Mouse (Mus musculus): ENCODE data around the gene Harbi1. TPM values are rescaled to one million over a fixed set of nuclear protein-coding genes. Genes with fewer than 3 reads are reported as not detected.

Harbi1 gene
- total and polyA plus RNA-seq, 2 experiments from 2014 or later = 12.0 to 16.6 TPM

DNA sequence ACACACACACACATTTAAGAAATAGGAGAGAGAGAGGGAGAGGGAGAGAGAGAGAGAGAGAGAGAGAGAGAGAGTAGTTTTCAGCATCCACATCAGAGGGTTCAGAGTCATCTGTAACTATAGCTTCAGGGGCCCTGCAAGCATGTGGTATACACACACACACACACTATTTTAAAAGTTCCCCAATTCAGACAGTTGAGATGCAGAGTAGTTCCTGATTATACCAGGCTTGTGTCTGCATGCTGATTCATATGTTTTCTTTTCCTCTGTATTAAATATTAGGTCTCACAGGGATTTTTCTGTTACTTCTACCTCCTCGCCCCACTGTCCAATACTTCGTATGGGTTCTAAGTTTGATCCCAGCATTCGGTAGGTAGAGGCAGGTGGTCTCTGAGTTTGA is 16.4 kb downstream of the Harbi1 start:
- 85% methylated on average over 3 of the region's 3 CpGs for WGBS
- H3K9me3 ChIP-seq (ENCODE audit: low read length) = no peaks in the 10 kb centered on the region
- no peak for TF ChIP-seq CTCF (IDR thresholded peaks at IDR 0.05; ENCODE audit: low read depth)
- H3K27me3 ChIP-seq (ENCODE audit: insufficient read depth, low read length) = no peaks in the 10 kb centered on the region
- no peak overlapping the region for H3K4me3 ChIP-seq (ENCODE audit: low read length)
- H3K4me1 ChIP-seq (ENCODE audit: insufficient read depth, low read length) = no peaks in the 10 kb centered on the region
- no peak overlapping the region for H3K9ac ChIP-seq (replicated peaks; ENCODE audit: low read length)
- H3K27ac ChIP-seq = no peak overlapping the region
- ATAC-seq (no peak), DNase-seq (ENCODE audit: low spot score) (no peak)
- H3K36me3 ChIP-seq (ENCODE audit: insufficient read depth, low read length) = no peaks in the 10 kb centered on the region
- no peak overlapping the region for H3K4me2 ChIP-seq (ENCODE audit: low read depth, low read length)

GRCm38 (mm10) chr2:91729571-91729970 is 18.9 kb downstream of the Harbi1 start:
- H3K9ac ChIP-seq (replicated peaks; ENCODE audit: low read length) = peak overlapping the region; percentile 98
- no peaks in the 10 kb centered on the region for H3K9me3 ChIP-seq (ENCODE audit: low read length)
- peak overlapping the region; percentile 96; the same call in 1 of the 2 replicates for H3K27ac ChIP-seq
- no peaks in the 10 kb centered on the region for H3K27me3 ChIP-seq (ENCODE audit: insufficient read depth, low read length)
- H3K4me2 ChIP-seq (ENCODE audit: low read depth, low read length) = peak overlapping the region; percentile 68
- TF ChIP-seq CTCF (IDR thresholded peaks at IDR 0.05; ENCODE audit: low read depth) = no peak
- no peaks in the 10 kb centered on the region for H3K36me3 ChIP-seq (ENCODE audit: insufficient read depth, low read length)
- H3K4me3 ChIP-seq (ENCODE audit: low read length) = peak overlapping the region; percentile 98
- DNase-seq (ENCODE audit: low spot score) (no peak), ATAC-seq (no peak)
- 17% methylated on average over 4 of the region's 4 CpGs for WGBS
- H3K4me1 ChIP-seq (ENCODE audit: insufficient read depth, low read length) = no peaks in the 10 kb centered on the region

- Histone ChIP-seq H3K27ac (peak within 1 kb of the TSS; percentile 96), H3K9me3 (ENCODE audit: low read length) (no peaks in the 10 kb centered on the region), H3K36me3 (ENCODE audit: insufficient read depth, low read length) (no peaks in the 10 kb centered on the region), H3K4me2 (ENCODE audit: low read depth, low read length) (peak within 1 kb of the TSS; percentile 68), H3K9ac (replicated peaks; ENCODE audit: low read length) (peak within 1 kb of the TSS; percentile 98), H3K4me3 (ENCODE audit: low read length) (peak within 1 kb of the TSS; percentile 98), H3K27me3 (ENCODE audit: insufficient read depth, low read length) (no peaks in the 10 kb centered on the region), H3K4me1 (ENCODE audit: insufficient read depth, low read length) (no peaks in the 10 kb centered on the region)
- under 1% methylated on average over 66 of the region's 68 CpGs for WGBS
- ATAC-seq (peak; percentile 94), DNase-seq (ENCODE audit: low spot score) (peak; percentile 95)
- TF ChIP-seq CTCF (IDR thresholded peaks at IDR 0.05; ENCODE audit: low read depth) = peak; percentile 61
Measured at GRCm38 (mm10) chr2:91729971-91730821, 19.5 kb downstream of the Harbi1 start, which contains the start of gene Ambra1. TSS of gene Ambra1 (plus strand) at chr2:91730134.

- no peaks in the 10 kb centered on the region for H3K4me1 ChIP-seq (ENCODE audit: insufficient read depth, low read length)
- DNase-seq (ENCODE audit: low spot score) (no peak), ATAC-seq (no peak)
- H3K4me3 ChIP-seq (ENCODE audit: low read length) = no peak overlapping the region
- H3K27me3 ChIP-seq (ENCODE audit: insufficient read depth, low read length) = no peaks in the 10 kb centered on the region
- WGBS = 94% methylated on average over 5 of the region's 5 CpGs
- no peak for TF ChIP-seq CTCF (IDR thresholded peaks at IDR 0.05; ENCODE audit: low read depth)
- no peak overlapping the region for H3K27ac ChIP-seq
- H3K36me3 ChIP-seq (ENCODE audit: insufficient read depth, low read length) = no peaks in the 10 kb centered on the region
- no peak overlapping the region for H3K9ac ChIP-seq (replicated peaks; ENCODE audit: low read length)
- no peak overlapping the region for H3K4me2 ChIP-seq (ENCODE audit: low read depth, low read length)
- no peaks in the 10 kb centered on the region for H3K9me3 ChIP-seq (ENCODE audit: low read length)
Measured at GRCm38 (mm10) chr2:91735221-91735620, 24.6 kb downstream of the Harbi1 start.

GRCm38 (mm10) chr2:91739586-91739985 is 28.9 kb downstream of the Harbi1 start:
- Histone ChIP-seq H3K36me3 (ENCODE audit: insufficient read depth, low read length) (no peaks in the 10 kb centered on the region), H3K9me3 (ENCODE audit: low read length) (no peaks in the 10 kb centered on the region), H3K27ac (no peak overlapping the region), H3K27me3 (ENCODE audit: insufficient read depth, low read length) (no peaks in the 10 kb centered on the region), H3K4me1 (ENCODE audit: insufficient read depth, low read length) (no peaks in the 10 kb centered on the region), H3K4me2 (ENCODE audit: low read depth, low read length) (no peak overlapping the region), H3K9ac (replicated peaks; ENCODE audit: low read length) (no peak overlapping the region), H3K4me3 (ENCODE audit: low read length) (no peak overlapping the region)
- WGBS = 91% methylated on average over 1 of the region's 1 CpGs
- ATAC-seq (no peak), DNase-seq (ENCODE audit: low spot score) (no peak)
- TF ChIP-seq CTCF (IDR thresholded peaks at IDR 0.05; ENCODE audit: low read depth) = no peak

DNA sequence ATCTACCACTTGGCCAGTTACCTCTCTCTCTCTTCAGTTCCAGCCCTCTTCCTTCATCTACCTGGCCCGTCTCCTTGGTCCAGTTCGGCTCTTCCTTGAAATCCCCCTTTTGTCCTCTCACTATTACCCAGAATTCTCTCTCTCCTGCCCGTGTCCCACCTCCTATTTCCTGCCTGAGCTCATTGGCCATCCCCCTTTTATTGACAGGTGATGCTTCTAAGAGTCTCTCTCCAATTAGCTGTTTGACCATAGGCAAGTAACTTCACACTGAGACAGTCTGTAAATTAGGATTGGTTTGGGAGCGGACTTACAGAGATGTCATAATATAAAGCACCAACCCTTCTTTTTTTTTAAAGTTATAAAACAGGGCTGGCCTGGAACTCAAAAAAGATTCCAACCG is 34.0 kb downstream of the Harbi1 start:
- Histone ChIP-seq H3K9ac (replicated peaks; ENCODE audit: low read length) (no peak overlapping the region), H3K9me3 (ENCODE audit: low read length) (no peaks in the 10 kb centered on the region), H3K4me3 (ENCODE audit: low read length) (no peak overlapping the region), H3K4me2 (ENCODE audit: low read depth, low read length) (no peak overlapping the region), H3K27ac (no peak overlapping the region), H3K36me3 (ENCODE audit: insufficient read depth, low read length) (no peaks in the 10 kb centered on the region), H3K27me3 (ENCODE audit: insufficient read depth, low read length) (no peaks in the 10 kb centered on the region), H3K4me1 (ENCODE audit: insufficient read depth, low read length) (no peaks in the 10 kb centered on the region)
- TF ChIP-seq CTCF (IDR thresholded peaks at IDR 0.05; ENCODE audit: low read depth) = no peak
- 90% methylated on average over 5 of the region's 5 CpGs for WGBS
- ATAC-seq = no peak
- DNase-seq (ENCODE audit: low spot score) = no peak

GRCm38 (mm10) chr2:91749811-91750261 is 39.2 kb downstream of the Harbi1 start:
- Histone ChIP-seq H3K4me3 (ENCODE audit: low read length) (no peak overlapping the region), H3K36me3 (ENCODE audit: insufficient read depth, low read length) (no peaks in the 10 kb centered on the region), H3K27me3 (ENCODE audit: insufficient read depth, low read length) (no peaks in the 10 kb centered on the region), H3K4me1 (ENCODE audit: insufficient read depth, low read length) (no peaks in the 10 kb centered on the region), H3K27ac (no peak overlapping the region), H3K9ac (replicated peaks; ENCODE audit: low read length) (no peak overlapping the region), H3K4me2 (ENCODE audit: low read depth, low read length) (no peak overlapping the region), H3K9me3 (ENCODE audit: low read length) (no peaks in the 10 kb centered on the region)
- 51% methylated on average over 2 of the region's 2 CpGs for WGBS
- TF ChIP-seq CTCF (IDR thresholded peaks at IDR 0.05; ENCODE audit: low read depth) = no peak
- ATAC-seq = no peak
- no peak for DNase-seq (ENCODE audit: low spot score)

Other genes with a start within 250 kb of the Harbi1 start
- 101 and 104 TPM in 2 replicates for gene Ckap5, start 184.1 kb upstream of the Harbi1 start, total RNA-seq (2014; rRNA removed)
- 103 and 109 TPM in 2 replicates for gene Ckap5, start 184.1 kb upstream of the Harbi1 start, polyA plus RNA-seq (2015; fragmentation: Nextera tagmentation; extraction: Ambion mirVana)
- not detected in 2 replicates for gene F2, start 74.4 kb upstream of the Harbi1 start, total RNA-seq (2014; rRNA removed)
- 0.14 TPM in 1 of 2 replicates, not detected in the other for gene F2, start 74.4 kb upstream of the Harbi1 start, polyA plus RNA-seq (2015; fragmentation: Nextera tagmentation; extraction: Ambion mirVana)
- 25.7 and 27.8 TPM in 2 replicates for gene Zfp408, start 61.1 kb upstream of the Harbi1 start, total RNA-seq (2014; rRNA removed)
- 12.2 and 12.7 TPM in 2 replicates for gene Zfp408, start 61.1 kb upstream of the Harbi1 start, polyA plus RNA-seq (2015; fragmentation: Nextera tagmentation; extraction: Ambion mirVana)
- gene Arhgap1, start 61.0 kb upstream of the Harbi1 start, total RNA-seq (2014; rRNA removed) = 95.8 and 107 TPM in 2 replicates
- gene Arhgap1, start 61.0 kb upstream of the Harbi1 start, polyA plus RNA-seq (2015; fragmentation: Nextera tagmentation; extraction: Ambion mirVana) = 81.9 and 85.1 TPM in 2 replicates
- 21.2 and 25.2 TPM in 2 replicates for gene Atg13, start 276 bp upstream of the Harbi1 start, total RNA-seq (2014; rRNA removed)
- gene Atg13, start 276 bp upstream of the Harbi1 start, polyA plus RNA-seq (2015; fragmentation: Nextera tagmentation; extraction: Ambion mirVana) = 24.7 and 24.8 TPM in 2 replicates
- 50.6 and 53.8 TPM in 2 replicates for gene Ambra1, start 19.3 kb downstream of the Harbi1 start, total RNA-seq (2014; rRNA removed)
- gene Ambra1, start 19.3 kb downstream of the Harbi1 start, polyA plus RNA-seq (2015; fragmentation: Nextera tagmentation; extraction: Ambion mirVana) = 15.2 and 15.7 TPM in 2 replicates
- gene Chrm4, start 216.4 kb downstream of the Harbi1 start, total RNA-seq (2014; rRNA removed) = 3.3 and 4.4 TPM in 2 replicates
- gene Chrm4, start 216.4 kb downstream of the Harbi1 start, polyA plus RNA-seq (2015; fragmentation: Nextera tagmentation; extraction: Ambion mirVana) = 0.75 and 0.93 TPM in 2 replicates
- gene Mdk, start 221.4 kb downstream of the Harbi1 start, total RNA-seq (2014; rRNA removed) = 54.9 and 78.4 TPM in 2 replicates
- 167 and 171 TPM in 2 replicates for gene Mdk, start 221.4 kb downstream of the Harbi1 start, polyA plus RNA-seq (2015; fragmentation: Nextera tagmentation; extraction: Ambion mirVana)
- not detected in 2 replicates for gene Gm9821, start 234.9 kb downstream of the Harbi1 start, total RNA-seq (2014; rRNA removed)
- 0.08 TPM in 1 of 2 replicates, not detected in the other for gene Gm9821, start 234.9 kb downstream of the Harbi1 start, polyA plus RNA-seq (2015; fragmentation: Nextera tagmentation; extraction: Ambion mirVana)